10 mouse cellular contexts compared by ENCODE assay signal in the genomic region with DNA sequence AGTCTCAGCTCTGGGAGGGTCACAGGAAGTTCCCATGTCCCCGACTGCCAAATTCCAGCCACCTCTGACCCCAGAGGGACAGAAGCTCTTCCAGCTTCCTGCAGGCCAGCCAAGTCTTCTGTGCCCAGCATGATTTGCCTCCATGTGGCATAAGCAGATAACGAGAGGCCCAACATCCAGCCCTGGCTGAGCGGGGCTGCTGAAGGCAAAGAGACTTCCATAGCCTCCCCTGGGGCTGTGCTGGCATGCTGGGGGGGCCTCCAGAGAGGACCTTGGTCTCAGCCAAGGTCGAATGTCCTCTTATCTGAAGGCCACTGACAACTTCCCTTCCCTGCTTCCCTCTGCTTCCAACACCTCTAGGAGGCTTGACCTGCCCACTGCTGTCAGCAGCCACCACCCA. TPM values are rescaled to one million over a fixed set of nuclear protein-coding genes. Genes with fewer than 3 reads are reported as not detected.
DNase-seq lines count a peak whose midpoint lies in the region; ATAC-seq and TF ChIP-seq lines count a peak whose summit lies in the region.
"Had no signal": no experiment of that assay in that cellular context is flagged by ENCODE, and none has a peak within 500 bp of the region (broad histone marks: within the 10 kb centered on the region; RNA-seq: fewer than 3 reads in every experiment).

No protein-coding gene starts in this region.

- no peak for ATAC-seq in kidney, embryonic 14.5 days (ENCODE audit: low FRiP score, low TSS enrichment)
- ATAC-seq in kidney, embryonic 15.5 days (replicated peaks; ENCODE audit: low FRiP score): no peak
- peak; percentile 83 for ATAC-seq in lung, postnatal 0 days

- H3K4me2 ChIP-seq in kidney, embryonic 14.5 days (replicated peaks; ENCODE audit: low read depth, low read length): no peak overlapping the region
- H3K4me2 ChIP-seq in kidney, embryonic 15.5 days: no peak overlapping the region
- no peak overlapping the region for H3K4me2 ChIP-seq in lung, postnatal 0 days (replicated peaks; ENCODE audit: low read depth, low read length)
- H3K4me2 ChIP-seq: stomach, embryonic 15.5 days had no signal

- H3K27ac ChIP-seq in kidney, embryonic 14.5 days (ENCODE audit: low read depth, low read length): no peak overlapping the region
- H3K27ac ChIP-seq in kidney, embryonic 15.5 days: 0 out of 2 replicates have a peak overlapping the region, but pooled peaks have one; percentile 22
- H3K27ac ChIP-seq in lung, postnatal 0 days (ENCODE audit: low read length): no peak overlapping the region
- H3K27ac ChIP-seq in hindbrain, embryonic 10.5 days: no peak overlapping the region; the same call in 1 of the 2 replicates
- H3K27ac ChIP-seq: stomach, embryonic 15.5 days had no signal

- H3K9ac ChIP-seq in kidney, embryonic 14.5 days (ENCODE audit: low read depth, low read length): no peak overlapping the region
- H3K9ac ChIP-seq in kidney, embryonic 15.5 days: no peak overlapping the region
- H3K9ac ChIP-seq in lung, postnatal 0 days (replicated peaks; ENCODE audit: low read depth): no peak overlapping the region
- H3K9ac ChIP-seq: stomach, embryonic 15.5 days had no signal

- H3K36me3 ChIP-seq in kidney, embryonic 14.5 days (ENCODE audit: control insufficient read depth, insufficient read depth, low read length): no peaks in the 10 kb centered on the region
- H3K36me3 ChIP-seq in kidney, embryonic 15.5 days: no peaks in the 10 kb centered on the region
- H3K36me3 ChIP-seq in lung, postnatal 0 days (ENCODE audit: insufficient read depth, low read length): no peaks in the 10 kb centered on the region
- no peaks in the 10 kb centered on the region for H3K36me3 ChIP-seq in hindbrain, embryonic 10.5 days
- H3K36me3 ChIP-seq: stomach, embryonic 15.5 days had no signal

- TF ChIP-seq CTCF in lung, postnatal 0 days (IDR thresholded peaks at IDR 0.05): no peak

- H3K27me3 ChIP-seq in kidney, embryonic 14.5 days (ENCODE audit: control insufficient read depth, insufficient read depth, low read length): no peaks in the 10 kb centered on the region
- 0 out of 2 replicates have a peak, but pooled peaks cover 5% of the 10 kb centered on the region for H3K27me3 ChIP-seq in kidney, embryonic 15.5 days
- no peaks in the 10 kb centered on the region for H3K27me3 ChIP-seq in lung, postnatal 0 days (replicated peaks; ENCODE audit: insufficient read depth, low read length)
- no peaks in the 10 kb centered on the region for H3K27me3 ChIP-seq in hindbrain, embryonic 10.5 days (ENCODE audit: insufficient read depth, poor library complexity, severe bottlenecking)
- H3K27me3 ChIP-seq: stomach, embryonic 15.5 days had no signal

- DNase-seq in kidney, adult 11 months: peak; percentile 72
- DNase-seq in heart, adult 8-10 months (ENCODE audit: low spot score): peak; percentile 31
- DNase-seq in lung, postnatal 0 days (ENCODE audit: low spot score): peak; percentile 69
- no peak for DNase-seq in urinary bladder, postnatal 14 days (ENCODE audit: low spot score)
- DNase-seq in B cell, adult 2 months: no peak
- no peak for DNase-seq in hindbrain, embryonic 10.5 days (ENCODE audit: low spot score)

- no peak overlapping the region for H3K4me3 ChIP-seq in kidney, embryonic 14.5 days (ENCODE audit: low read length)
- H3K4me3 ChIP-seq in kidney, embryonic 15.5 days (replicated peaks): no peak overlapping the region
- H3K4me3 ChIP-seq in lung, postnatal 0 days (ENCODE audit: low read depth, low read length): no peak overlapping the region
- no peak overlapping the region for H3K4me3 ChIP-seq in hindbrain, embryonic 10.5 days
- H3K4me3 ChIP-seq: stomach, embryonic 15.5 days had no signal

- WGBS in kidney, embryonic 14.5 days: 37% methylated on average over 4 of the region's 4 CpGs
- WGBS in kidney, embryonic 15.5 days: 24% methylated on average over 4 of the region's 4 CpGs
- WGBS in lung, postnatal 0 days: 14% methylated on average over 4 of the region's 4 CpGs
- whole genome bisulfite sequencing in hindbrain, embryonic 10.5 days: 63% methylated on average over 4 of the region's 4 CpGs

- H3K9me3 ChIP-seq in kidney, embryonic 14.5 days (ENCODE audit: control insufficient read depth, low read length): no peaks in the 10 kb centered on the region
- no peaks in the 10 kb centered on the region for H3K9me3 ChIP-seq in kidney, embryonic 15.5 days (replicated peaks)
- no peaks in the 10 kb centered on the region for H3K9me3 ChIP-seq in lung, postnatal 0 days (ENCODE audit: low read length)
- no peaks in the 10 kb centered on the region for H3K9me3 ChIP-seq in hindbrain, embryonic 10.5 days
- H3K9me3 ChIP-seq: stomach, embryonic 15.5 days had no signal

- 0 out of 2 replicates have a peak, but pooled peaks have one; percentile 30 for TF ChIP-seq EP300 in lung, postnatal 0 days (IDR thresholded peaks at IDR 0.05)

- 0 out of 2 replicates have a peak, but pooled peaks cover 8% of the 10 kb centered on the region for H3K4me1 ChIP-seq in kidney, embryonic 14.5 days (ENCODE audit: control insufficient read depth, insufficient read depth, low read length)
- H3K4me1 ChIP-seq in kidney, embryonic 15.5 days: peaks cover 15% of the 10 kb centered on the region
- peaks cover 11% of the 10 kb centered on the region; the same call in 1 of the 2 replicates for H3K4me1 ChIP-seq in lung, postnatal 0 days (ENCODE audit: insufficient read depth, low read depth, low read length)
- H3K4me1 ChIP-seq in hindbrain, embryonic 10.5 days (replicated peaks): peaks cover 18% of the 10 kb centered on the region

RNA-seq across cellular contexts. Expression of a gene that starts 6.8 kb away (rescaled TPM):
- 0.37 and 0.73 TPM in 2 replicates for polyA plus RNA-seq in kidney, embryonic 14.5 days (2014; fragmentation: Nextera tagmentation; extraction: Ambion mirVana)
- 10 to 100 TPM in 2 of 4 experiments, 1 to 10 TPM in 2; 6.6 to 13.3 (median 10.3) TPM for total RNA-seq in heart, adult 8-10 months (2022)
- polyA plus RNA-seq in kidney, embryonic 15.5 days (2015; fragmentation: Nextera tagmentation; extraction: Ambion mirVana): 0.40 and 0.93 TPM in 2 replicates
- 0.29 and 0.53 TPM in 2 replicates for polyA plus RNA-seq in lung, postnatal 0 days (2015; fragmentation: Nextera tagmentation; extraction: Ambion mirVana)
- polyA plus RNA-seq in hindbrain, embryonic 10.5 days (2016; fragmentation: Nextera tagmentation; extraction: Ambion mirVana): 0.33 and 0.39 TPM in 2 replicates
- polyA plus RNA-seq: gonadal fat pad, adult 2 months had no signal

RNA-seq across cellular contexts. Expression of a gene that starts 39.7 kb away (rescaled TPM):
- 23.0 and 33.2 TPM in 2 replicates for polyA plus RNA-seq in kidney, embryonic 14.5 days (2014; fragmentation: Nextera tagmentation; extraction: Ambion mirVana)
- 10 to 100 TPM in 3 of 4 experiments, 1 to 10 TPM in 1; 9.2 to 12.0 (median 10.9) TPM for total RNA-seq in heart, adult 8-10 months (2022)
- polyA plus RNA-seq in kidney, embryonic 15.5 days (2015; fragmentation: Nextera tagmentation; extraction: Ambion mirVana): 36.2 and 38.0 TPM in 2 replicates
- polyA plus RNA-seq in lung, postnatal 0 days (2015; fragmentation: Nextera tagmentation; extraction: Ambion mirVana): 2.9 and 3.1 TPM in 2 replicates
- polyA plus RNA-seq in hindbrain, embryonic 10.5 days (2016; fragmentation: Nextera tagmentation; extraction: Ambion mirVana): 14.5 and 16.9 TPM in 2 replicates

Comparison
In these comparisons a context has a peak if more than half of its experiments do, and no peak if none do; other contexts are left out.
1. DNase-seq: peak in kidney, adult 11 months (single experiment), heart, adult 8-10 months (single experiment) and lung, postnatal 0 days (single experiment); none in urinary bladder, postnatal 14 days (single experiment), B cell, adult 2 months (0 of 2) and hindbrain, embryonic 10.5 days (single experiment).